Mouse (Mus musculus): ENCODE measurements around the gene Pgrmc1.

Gene Pgrmc1

GRCm38 (mm10) chrX:36604040-36604439, 6.0 kb downstream of the Pgrmc1 start:
- DNase-seq = no peak

- DNase-seq = no peak
These were observed 11.1 kb downstream of the Pgrmc1 start for GRCm38 (mm10) chrX:36609117-36609516.

DNA sequence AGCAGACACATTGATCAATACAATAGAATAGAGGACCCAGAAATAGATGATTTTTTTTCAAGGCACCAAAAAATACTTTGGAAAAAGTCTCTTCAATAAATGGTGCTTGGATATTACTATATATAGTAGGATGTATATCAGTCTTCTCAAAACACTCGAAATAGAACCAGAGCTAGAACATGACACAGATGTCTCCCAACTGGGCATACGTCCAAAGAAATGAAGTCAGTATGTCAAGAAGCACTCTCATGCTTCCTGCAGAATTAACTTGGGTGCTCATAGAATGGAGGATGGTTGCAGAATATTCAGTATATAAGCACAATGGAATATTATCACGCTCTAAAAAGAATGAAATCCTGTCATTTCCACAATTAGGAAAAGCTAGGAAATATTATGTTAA, 30.1 kb downstream of the Pgrmc1 start:
- DNase-seq = no peak

DNA sequence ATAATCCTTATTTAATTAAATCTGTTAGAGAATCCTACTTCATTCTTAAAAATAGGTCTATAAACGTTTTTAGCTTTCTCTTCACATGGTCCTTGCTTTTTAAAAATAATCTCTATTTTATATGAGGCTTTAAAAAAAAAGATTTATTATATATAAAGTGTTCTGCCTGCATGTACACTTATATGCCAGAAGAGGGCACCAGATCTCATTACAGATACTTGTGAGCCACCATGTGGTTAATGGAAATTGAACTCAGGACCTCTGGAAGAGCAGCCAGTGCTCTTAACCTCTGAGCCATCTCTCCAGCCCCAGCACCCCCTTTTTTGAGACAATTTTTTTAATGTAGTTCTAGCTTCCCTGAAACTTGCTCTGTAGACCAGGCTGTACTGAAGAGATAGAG, 32.8 kb downstream of the Pgrmc1 start:
- DNase-seq = no peak

GRCm38 (mm10) chrX:36640046-36640445, 42.0 kb downstream of the Pgrmc1 start:
- DNase-seq = no peak

GRCm38 (mm10) chrX:36644657-36645551, 46.9 kb downstream of the Pgrmc1 start, which contains the start of gene Akap17b:
Gene Akap17b, minus strand, starts transcription at chrX:36645395.
- DNase-seq = peak; percentile 85
